Mouse (Mus musculus): Measurements from ENCODE around the gene Scn2b. TPM values are rescaled to one million over a fixed set of nuclear protein-coding genes. Genes with fewer than 3 reads are reported as not detected.

Gene Scn2b
- total and polyA plus RNA-seq, 2 experiments from 2014 or later, result 0.31 to 0.53 TPM

DNA sequence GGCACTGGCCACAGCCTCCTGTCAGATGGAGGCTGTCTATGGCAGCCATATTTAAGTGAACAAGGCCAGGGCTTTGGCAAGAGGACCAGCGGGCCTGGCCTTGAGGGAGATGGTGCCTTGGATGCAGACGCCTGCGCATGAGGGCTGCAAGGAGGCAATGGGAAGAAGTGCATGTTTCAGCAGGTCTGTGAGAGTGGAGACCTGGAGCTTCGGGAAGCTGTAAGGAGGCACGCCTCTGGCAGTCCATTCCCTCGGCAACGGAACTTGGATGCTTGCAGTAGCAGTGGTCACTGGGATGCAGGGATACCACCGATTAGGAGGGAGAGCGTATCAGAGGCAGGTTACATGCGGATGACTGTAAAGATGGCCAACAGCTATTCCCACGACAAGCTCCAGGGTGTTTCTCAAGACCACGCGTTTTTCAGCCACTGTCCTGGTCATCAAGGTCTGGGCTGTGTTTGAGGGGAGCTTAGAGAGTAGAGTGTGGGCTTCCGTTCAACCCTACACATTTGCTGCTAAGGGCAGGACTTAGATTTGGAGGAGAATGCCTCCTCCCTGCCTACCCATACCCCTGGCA lies 2.5 kb downstream of the Scn2b start:
- WGBS, result 81% methylated on average over 14 of the region's 14 CpGs
- ATAC-seq (ENCODE audit: insufficient read depth, low read depth), result no peak
- Histone ChIP-seq H3K4me3 (ENCODE audit: low read depth, low read length) (no peak overlapping the region), H3K36me3 (replicated peaks; ENCODE audit: control insufficient read depth, insufficient read depth, low read length) (no peaks in the 10 kb centered on the region), H3K4me2 (ENCODE audit: low read depth, low read length) (no peak overlapping the region), H3K9me3 (replicated peaks; ENCODE audit: control insufficient read depth, low read length) (no peaks in the 10 kb centered on the region), H3K27ac (ENCODE audit: low read depth) (no peak overlapping the region), H3K4me1 (ENCODE audit: control insufficient read depth, insufficient read depth) (0 out of 2 replicates have a peak, but pooled peaks cover 7% of the 10 kb centered on the region), H3K27me3 (ENCODE audit: control insufficient read depth, insufficient read depth, low read length) (peaks cover 12% of the 10 kb centered on the region; the same call in 1 of the 2 replicates), H3K9ac (replicated peaks; ENCODE audit: low read depth, low read length) (no peak overlapping the region)
- no peak for DNase-seq (ENCODE audit: low spot score)
- TF ChIP-seq CTCF (IDR thresholded peaks at IDR 0.05; ENCODE audit: low read depth) (no peak), EP300 (IDR thresholded peaks at IDR 0.05; ENCODE audit: low read depth) (no peak)

- ATAC-seq (ENCODE audit: insufficient read depth, low read depth) (no peak), DNase-seq (ENCODE audit: low spot score) (no peak)
- Histone ChIP-seq H3K27me3 (ENCODE audit: control insufficient read depth, insufficient read depth, low read length) (peaks cover 9% of the 10 kb centered on the region; the same call in 1 of the 2 replicates), H3K36me3 (replicated peaks; ENCODE audit: control insufficient read depth, insufficient read depth, low read length) (no peaks in the 10 kb centered on the region), H3K9ac (replicated peaks; ENCODE audit: low read depth, low read length) (no peak overlapping the region), H3K4me1 (ENCODE audit: control insufficient read depth, insufficient read depth) (0 out of 2 replicates have a peak, but pooled peaks cover 7% of the 10 kb centered on the region), H3K4me3 (ENCODE audit: low read depth, low read length) (no peak overlapping the region), H3K4me2 (ENCODE audit: low read depth, low read length) (no peak overlapping the region), H3K9me3 (replicated peaks; ENCODE audit: control insufficient read depth, low read length) (no peaks in the 10 kb centered on the region), H3K27ac (ENCODE audit: low read depth) (no peak overlapping the region)
- TF ChIP-seq EP300 (IDR thresholded peaks at IDR 0.05; ENCODE audit: low read depth), result no peak
- no peak for TF ChIP-seq CTCF (IDR thresholded peaks at IDR 0.05; ENCODE audit: low read depth)
- 84% methylated on average over 6 of the region's 6 CpGs for WGBS
Observed at GRCm38 (mm10) chr9:45120567-45120966, 3.0 kb downstream of the Scn2b start.

DNA sequence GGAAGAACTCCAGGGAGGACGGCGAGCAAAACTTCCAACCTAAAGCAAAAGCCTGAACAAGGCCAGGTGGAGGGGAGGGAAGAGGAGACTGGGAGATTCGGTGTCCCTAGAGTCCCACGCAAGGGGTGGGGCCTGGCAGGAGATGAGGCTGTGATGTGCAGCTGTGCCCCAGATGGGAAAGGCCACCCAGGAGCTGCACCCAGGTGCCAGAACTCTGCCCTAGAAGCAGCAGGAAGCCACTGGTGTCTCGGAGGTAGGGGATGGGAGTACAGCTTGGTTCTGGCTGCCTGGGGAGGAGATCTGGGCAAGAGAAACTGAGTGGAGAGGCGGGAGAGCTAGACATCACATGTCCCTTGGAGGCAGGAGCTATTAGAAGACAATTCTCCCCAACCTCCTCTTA lies 3.4 kb downstream of the Scn2b start:
- no peaks in the 10 kb centered on the region for H3K36me3 ChIP-seq (replicated peaks; ENCODE audit: control insufficient read depth, insufficient read depth, low read length)
- ATAC-seq (ENCODE audit: insufficient read depth, low read depth) (no peak), DNase-seq (ENCODE audit: low spot score) (no peak)
- 0 out of 2 replicates have a peak, but pooled peaks cover 7% of the 10 kb centered on the region for H3K4me1 ChIP-seq (ENCODE audit: control insufficient read depth, insufficient read depth)
- 0 out of 2 replicates have a peak, but pooled peaks cover 8% of the 10 kb centered on the region for H3K27me3 ChIP-seq (ENCODE audit: control insufficient read depth, insufficient read depth, low read length)
- TF ChIP-seq CTCF (IDR thresholded peaks at IDR 0.05; ENCODE audit: low read depth) (no peak), EP300 (IDR thresholded peaks at IDR 0.05; ENCODE audit: low read depth) (no peak)
- H3K4me2 ChIP-seq (ENCODE audit: low read depth, low read length), result no peak overlapping the region
- H3K9ac ChIP-seq (replicated peaks; ENCODE audit: low read depth, low read length), result no peak overlapping the region
- no peaks in the 10 kb centered on the region for H3K9me3 ChIP-seq (replicated peaks; ENCODE audit: control insufficient read depth, low read length)
- H3K27ac ChIP-seq (ENCODE audit: low read depth), result no peak overlapping the region
- H3K4me3 ChIP-seq (ENCODE audit: low read depth, low read length), result no peak overlapping the region
- WGBS, result 51% methylated on average over 6 of the region's 6 CpGs

DNA sequence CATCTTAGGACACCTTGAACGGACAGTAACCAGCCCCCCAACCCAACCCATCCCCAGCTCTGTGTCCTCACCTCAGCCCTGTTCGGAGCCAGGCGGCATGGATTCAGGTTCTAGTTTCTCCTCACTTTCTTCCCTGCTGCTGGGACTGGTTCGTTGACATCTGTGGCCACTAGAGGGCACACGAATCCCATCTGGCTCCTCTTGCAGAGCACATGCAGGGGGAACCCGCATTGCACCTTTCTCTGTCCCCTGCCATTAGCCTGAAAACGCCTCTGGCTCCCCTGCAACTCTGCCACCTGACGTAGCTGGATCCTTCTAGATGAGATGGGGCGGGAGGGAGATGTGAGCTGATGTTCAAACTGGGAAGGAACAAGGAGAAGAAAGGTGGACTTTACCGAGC lies 4.2 kb downstream of the Scn2b start:
- Histone ChIP-seq H3K4me2 (ENCODE audit: low read depth, low read length) (peak overlapping the region; percentile 49), H3K9ac (replicated peaks; ENCODE audit: low read depth, low read length) (no peak overlapping the region; the same call in 1 of the 2 replicates), H3K9me3 (replicated peaks; ENCODE audit: control insufficient read depth, low read length) (no peaks in the 10 kb centered on the region), H3K4me3 (ENCODE audit: low read depth, low read length) (peak overlapping the region; percentile 14; the same call in 1 of the 2 replicates), H3K27me3 (ENCODE audit: control insufficient read depth, insufficient read depth, low read length) (0 out of 2 replicates have a peak, but pooled peaks cover 9% of the 10 kb centered on the region), H3K4me1 (ENCODE audit: control insufficient read depth, insufficient read depth) (0 out of 2 replicates have a peak, but pooled peaks cover 7% of the 10 kb centered on the region), H3K27ac (ENCODE audit: low read depth) (no peak overlapping the region), H3K36me3 (replicated peaks; ENCODE audit: control insufficient read depth, insufficient read depth, low read length) (no peaks in the 10 kb centered on the region)
- peak; percentile 45 for ATAC-seq (ENCODE audit: insufficient read depth, low read depth)
- peak; percentile 72 for DNase-seq (ENCODE audit: low spot score)
- WGBS, result 3% methylated on average over 10 of the region's 10 CpGs
- TF ChIP-seq CTCF (IDR thresholded peaks at IDR 0.05; ENCODE audit: low read depth) (peak; percentile 90), EP300 (IDR thresholded peaks at IDR 0.05; ENCODE audit: low read depth) (no peak)

- no peak overlapping the region; the same call in 1 of the 2 replicates for H3K9ac ChIP-seq (replicated peaks; ENCODE audit: low read depth, low read length)
- no peak overlapping the region for H3K27ac ChIP-seq (ENCODE audit: low read depth)
- H3K4me1 ChIP-seq (ENCODE audit: control insufficient read depth, insufficient read depth), result 0 out of 2 replicates have a peak, but pooled peaks cover 7% of the 10 kb centered on the region
- H3K9me3 ChIP-seq (replicated peaks; ENCODE audit: control insufficient read depth, low read length), result no peaks in the 10 kb centered on the region
- H3K27me3 ChIP-seq (ENCODE audit: control insufficient read depth, insufficient read depth, low read length), result 0 out of 2 replicates have a peak, but pooled peaks cover 9% of the 10 kb centered on the region
- WGBS, result 20% methylated on average over 9 of the region's 9 CpGs
- peak overlapping the region; percentile 49 for H3K4me2 ChIP-seq (ENCODE audit: low read depth, low read length)
- peak overlapping the region; percentile 14; the same call in 1 of the 2 replicates for H3K4me3 ChIP-seq (ENCODE audit: low read depth, low read length)
- DNase-seq (ENCODE audit: low spot score) (no peak), ATAC-seq (ENCODE audit: insufficient read depth, low read depth) (no peak)
- TF ChIP-seq EP300 (IDR thresholded peaks at IDR 0.05; ENCODE audit: low read depth), result no peak
- TF ChIP-seq CTCF (IDR thresholded peaks at IDR 0.05; ENCODE audit: low read depth), result no peak
- H3K36me3 ChIP-seq (replicated peaks; ENCODE audit: control insufficient read depth, insufficient read depth, low read length), result no peaks in the 10 kb centered on the region
Observed at GRCm38 (mm10) chr9:45122209-45122761, 4.7 kb downstream of the Scn2b start.
